Mouse (Mus musculus) kidney, postnatal 0 days (tissue): Measurements from ENCODE around the gene Xpnpep2. TPM values are rescaled to one million over a fixed set of nuclear protein-coding genes. Genes with fewer than 3 reads are reported as not detected.

Experiments used
- ATAC-seq: fragments of 200-750 bp; cut with Nextera tagmentation; replicated peaks from 2 replicates; pipeline ENCODE4 v1.8.0; 2017; ENCODE audit warnings: low read depth, moderate number of reproducible peaks, moderate TSS enrichment, moderate library complexity; ENCODE audit not compliant: low FRiP score
- DNase-seq: peaks from one replicate; pipeline ENCODE4 v3.0.0-alpha.2; 2016; ENCODE audit warnings: low spot score
- H3K27ac ChIP-seq: fragments of 300-500 bp; sonication (generic); 2 replicates; pipeline ENCODE4 v1.5.1; 2014; ENCODE audit warnings: mild to moderate bottlenecking
- H3K27me3 ChIP-seq: fragments of 300-500 bp; sonication (generic); 2 replicates; pipeline ENCODE4 v1.6.1; 2014; ENCODE audit warnings: low read length, mixed read lengths; ENCODE audit not compliant: insufficient read depth
- H3K36me3 ChIP-seq: fragments of 300-500 bp; sonication (generic); 2 replicates; pipeline ENCODE4 v1.6.1; 2014; ENCODE audit warnings: low read length, mixed read lengths; ENCODE audit not compliant: insufficient read depth
- H3K4me1 ChIP-seq: fragments of 300-500 bp; sonication (generic); replicated peaks from 2 replicates; pipeline ENCODE4 v1.6.1; 2014; ENCODE audit warnings: antibody characterized with exemption, low read length, mixed read lengths; ENCODE audit not compliant: insufficient read depth
- H3K4me2 ChIP-seq: fragments of 300-500 bp; sonication (generic); 2 replicates; pipeline ENCODE4 v1.6.1; 2014; ENCODE audit warnings: mild to moderate bottlenecking, low read length, moderate library complexity, mixed read lengths
- H3K4me3 ChIP-seq: fragments of 300-500 bp; sonication (generic); replicated peaks from 2 replicates; pipeline ENCODE4 v1.5.1; 2014; ENCODE audit warnings: low read depth, low read length
- H3K9ac ChIP-seq: fragments of 300-500 bp; sonication (generic); 2 replicates; pipeline ENCODE4 v1.6.1; 2014; ENCODE audit warnings: low read depth, low read length
- H3K9me3 ChIP-seq: fragments of 300-500 bp; sonication (generic); replicated peaks from 2 replicates; pipeline ENCODE4 v1.6.1; 2016; ENCODE audit warnings: low read length, inconsistent platforms, mixed read lengths
- CTCF ChIP-seq: IDR thresholded peaks from 2 replicates; pipeline ENCODE4 v1.5.1; 2016; ENCODE audit warnings: antibody characterized with exemption, low read depth, mild to moderate bottlenecking, moderate library complexity
- WGBS: fragments of 180-500 bp; shearing (Covaris S2); extraction: QIAGEN DNeasy Blood & Tissue Kit; methylation state at CpG from one replicate; pipeline ENCODE4 v1.1.7; 2014; 5-methylcytosine and 5-hydroxymethylcytosine counted together
- polyA plus RNA-seq: library from polyadenylated mRNA; unstranded; fragments of >200 nt; fragmentation: Nextera tagmentation; extraction: Ambion mirVana; gene quantifications from 2 replicates; pipeline ENCODE4 v1.2.1, GENCODE M21; 2015

Gene Xpnpep2
- polyA plus RNA-seq, 1 experiment from 2014 or later = 12.7 TPM

- Histone ChIP-seq H3K4me3 (no peak overlapping the region), H3K4me2 (no peak overlapping the region), H3K9ac (no peak overlapping the region), H3K27me3 (no peaks in the 10 kb centered on the region), H3K27ac (no peak overlapping the region), H3K9me3 (no peaks in the 10 kb centered on the region), H3K4me1 (no peaks in the 10 kb centered on the region), H3K36me3 (0 out of 2 replicates have a peak, but pooled peaks cover 4% of the 10 kb centered on the region)
- ATAC-seq (no peak), DNase-seq (no peak)
- no peak for TF ChIP-seq CTCF
- WGBS = 82% methylated on average over 3 of the region's 3 CpGs
These were observed 76.2 kb downstream of the Xpnpep2 start for GRCm38 (mm10) chrX:48184703-48185102.

Other genes with a start within 250 kb of the Xpnpep2 start
- 17.3 and 18.1 TPM in 2 replicates for gene Smarca1, start 215.8 kb upstream of the Xpnpep2 start, polyA plus RNA-seq
- 13.2 and 14.4 TPM in 2 replicates for gene Ocrl, start 196.3 kb upstream of the Xpnpep2 start, polyA plus RNA-seq
- gene Apln, start 73.9 kb upstream of the Xpnpep2 start, polyA plus RNA-seq = 6.1 and 6.2 TPM in 2 replicates
- gene Sash3, start 37.7 kb downstream of the Xpnpep2 start, polyA plus RNA-seq = 1.1 and 1.2 TPM in 2 replicates
- 3.8 and 5.1 TPM in 2 replicates for gene Zdhhc9, start 100.2 kb downstream of the Xpnpep2 start, polyA plus RNA-seq
- gene Utp14a, start 148.1 kb downstream of the Xpnpep2 start, polyA plus RNA-seq = 14.0 and 16.2 TPM in 2 replicates
- gene Bcorl1, start 232.6 kb downstream of the Xpnpep2 start, polyA plus RNA-seq = 3.0 and 3.3 TPM in 2 replicates